Mouse (Mus musculus): ENCODE measurements around the gene Dhdds.

GRCm38 (mm10) chr4:134002246-134002645 lies 1.5 kb upstream of the Dhdds start:
- TF ChIP-seq CTCF (IDR thresholded peaks at IDR 0.05) (no peak), POLR2A (IDR thresholded peaks at IDR 0.05; ENCODE audit: insufficient read depth, low read depth, low read length) (no peak), EP300 (IDR thresholded peaks at IDR 0.05; ENCODE audit: insufficient read depth, low read depth, low read length) (no peak)
